Mouse (Mus musculus) brain, embryonic 14.5 days (tissue): Measurements from ENCODE around the gene Olah.

Experiments used
- CTCF ChIP-seq: fragments of 200-500 bp; IDR thresholded peaks from 2 replicates; pipeline ENCODE4 v1.5.1; 2012; ENCODE audit warnings: inconsistent platforms, mild to moderate bottlenecking, moderate library complexity, borderline replicate concordance; ENCODE audit not compliant: insufficient read depth, insufficient read length; ENCODE audit errors: extremely low read depth
- POLR2A ChIP-seq: fragments of 200-500 bp; IDR thresholded peaks from 2 replicates; pipeline ENCODE4 v1.6.1; 2012; ENCODE audit warnings: mild to moderate bottlenecking, inconsistent platforms, borderline replicate concordance; ENCODE audit not compliant: poor library complexity, insufficient read depth, insufficient read length, severe bottlenecking; ENCODE audit errors: extremely low read depth

- TF ChIP-seq CTCF, result no peak
- no peak for TF ChIP-seq POLR2A
Observed at GRCm38 (mm10) chr2:3437956-3438355, 40.9 kb upstream of the Olah start.
